Mouse (Mus musculus) liver, adult 2 months (tissue): ENCODE measurements around the gene Btnl4.

Experiments
- CTCF ChIP-seq: fragments of 200-500 bp; IDR thresholded peaks from 2 replicates; pipeline ENCODE4 v1.5.1; 2011; ENCODE audit warnings: low read depth, low read length, control low read depth
- POLR2A ChIP-seq: fragments of 200-500 bp; IDR thresholded peaks from 2 replicates; pipeline ENCODE4 v1.6.1; 2011; ENCODE audit warnings: low read length, control low read depth; ENCODE audit not compliant: insufficient read depth; ENCODE audit errors: extremely low read depth

GRCm38 (mm10) chr17:34517252-34517651, 40.1 kb upstream of the Btnl4 start, which contains the start of gene Btnl6:
- TF ChIP-seq CTCF (no peak), POLR2A (no peak)
